Mouse (Mus musculus) MEL (cell line): ENCODE measurements around the gene Etnk2.

Source experiments
- BHLHE40 ChIP-seq: IDR thresholded peaks from 2 replicates; pipeline ENCODE4 v1.6.1; 2012; ENCODE audit warnings: low read depth, mild to moderate bottlenecking, inconsistent platforms, low read length, improper control_type of control experiment, borderline replicate concordance
- CTCF ChIP-seq, 3 experiments: IDR thresholded peaks in 2 of 3; conservative IDR thresholded peaks in 1 of 3; 2 replicates each; pipeline ENCODE4 v1.5.1; 2011 to 2012; ENCODE audit warnings: low read length in 3 of 3, low read depth in 2 of 3, mild to moderate bottlenecking in 2 of 3, improper control_type of control experiment in 1 of 3, inconsistent platforms in 1 of 3, mixed read lengths in 1 of 3, moderate library complexity in 1 of 3; ENCODE audit not compliant: control insufficient read depth in 1 of 3, insufficient read depth in 1 of 3, poor library complexity in 1 of 3, severe bottlenecking in 1 of 3
- E2F4 ChIP-seq: IDR thresholded peaks from 2 replicates; pipeline ENCODE4 v1.6.1; 2011; ENCODE audit warnings: low read depth, low read length, improper control_type of control experiment, borderline replicate concordance
- EP300 ChIP-seq, 2 experiments: IDR thresholded peaks; 2 replicates each; pipeline ENCODE4 v1.6.1; 2011; ENCODE audit warnings: improper control_type of control experiment in 2 of 2, low read length in 2 of 2, low read depth in 1 of 2, mild to moderate bottlenecking in 1 of 2
- RCOR1 ChIP-seq: IDR thresholded peaks from 2 replicates; pipeline ENCODE4 v1.6.1; 2012; ENCODE audit warnings: low read depth, mild to moderate bottlenecking, inconsistent platforms, low read length, improper control_type of control experiment
- SIN3A ChIP-seq: IDR thresholded peaks from 2 replicates; pipeline ENCODE4 v1.6.1; 2012; ENCODE audit warnings: low read length, improper control_type of control experiment, inconsistent platforms

DNA sequence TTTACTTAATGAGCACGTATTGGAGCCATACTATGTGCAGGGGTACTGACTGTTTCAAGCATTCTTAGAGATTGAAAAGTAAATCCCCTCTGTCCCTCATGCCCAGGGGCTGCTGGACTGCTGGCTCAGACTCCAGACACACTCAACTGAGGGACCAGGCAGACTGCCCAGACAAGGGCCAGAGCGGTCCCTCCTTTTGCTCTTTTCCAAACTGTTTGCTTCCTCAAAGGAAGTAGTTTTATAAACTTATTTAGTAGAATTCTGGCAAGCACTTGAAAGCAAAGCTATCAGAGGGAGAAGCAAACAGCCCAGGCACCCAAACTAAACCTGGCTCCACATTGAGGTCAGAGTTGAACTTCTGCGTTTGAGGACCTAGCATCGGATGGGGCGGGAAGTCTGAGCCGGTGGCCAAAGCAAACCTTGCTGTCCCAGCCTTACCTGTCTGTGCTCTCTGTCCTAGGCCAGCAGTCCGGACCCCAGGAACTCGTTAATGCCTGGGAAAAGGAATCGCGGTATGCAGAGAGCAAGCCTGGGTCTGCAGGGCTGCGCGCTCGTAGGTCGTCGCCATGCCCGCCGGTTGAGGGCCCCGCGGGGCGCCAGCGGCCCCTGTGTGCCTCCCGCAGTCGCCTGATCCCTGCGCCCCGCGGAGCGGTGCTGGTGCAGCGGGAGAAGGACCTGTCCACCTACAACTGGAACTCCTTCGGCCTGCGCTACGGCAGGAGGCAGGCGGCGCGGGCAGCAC lies 34.3 kb upstream of the Etnk2 start:
- TF ChIP-seq CTCF (IDR thresholded peaks at IDR 0.05 in 2 of 3, conservative IDR thresholded peaks at IDR 0.05 in 1 of 3; ENCODE audit: control insufficient read depth in 1 of 3, insufficient read depth in 1 of 3, low read depth in 2 of 3, low read length in 3 of 3, poor library complexity in 1 of 3, severe bottlenecking in 1 of 3): no peak
- TF ChIP-seq EP300 (IDR thresholded peaks at IDR 0.05; ENCODE audit: low read depth in 1 of 2, low read length in 2 of 2): no peak
- TF ChIP-seq BHLHE40: no peak
- TF ChIP-seq RCOR1: no peak
- TF ChIP-seq E2F4: no peak
- TF ChIP-seq SIN3A: no peak
